Mouse (Mus musculus) forebrain, embryonic 16.5 days (tissue): ENCODE results near the gene Tbl1xr1. TPM values are rescaled to one million over a fixed set of nuclear protein-coding genes. Genes with fewer than 3 reads are reported as not detected.

ENCODE experiments used
- ATAC-seq: fragments of 200-750 bp; cut with Nextera tagmentation; 2 replicates; pipeline ENCODE4 v1.8.0; 2017; ENCODE audit warnings: mild to moderate bottlenecking, moderate library complexity
- H3K27ac ChIP-seq: fragments of 300-500 bp; sonication (generic); 2 replicates; pipeline ENCODE4 v1.5.1; 2014; ENCODE audit warnings: low read length, control low read depth
- H3K27me3 ChIP-seq: fragments of 300-500 bp; sonication (generic); replicated peaks from 2 replicates; pipeline ENCODE4 v1.6.1; 2014; ENCODE audit warnings: low read length; ENCODE audit not compliant: control insufficient read depth, insufficient read depth
- H3K36me3 ChIP-seq: fragments of 300-500 bp; sonication (generic); 2 replicates; pipeline ENCODE4 v1.6.1; 2014; ENCODE audit not compliant: control insufficient read depth, insufficient read depth
- H3K4me1 ChIP-seq: fragments of 300-500 bp; sonication (generic); replicated peaks from 2 replicates; pipeline ENCODE4 v1.6.1; 2014; ENCODE audit warnings: low read length; ENCODE audit not compliant: control insufficient read depth, insufficient read depth
- H3K4me2 ChIP-seq: fragments of 300-500 bp; sonication (generic); 2 replicates; pipeline ENCODE4 v1.6.1; 2014; ENCODE audit warnings: mild to moderate bottlenecking, low read length, control low read depth
- H3K4me3 ChIP-seq: fragments of 300-500 bp; sonication (generic); replicated peaks from 2 replicates; pipeline ENCODE4 v1.5.1; 2014; ENCODE audit warnings: mild to moderate bottlenecking, low read length, control low read depth
- H3K9ac ChIP-seq: fragments of 300-500 bp; sonication (generic); replicated peaks from 2 replicates; pipeline ENCODE4 v1.6.1; 2014; ENCODE audit warnings: low read depth, low read length, control low read depth
- H3K9me3 ChIP-seq: fragments of 300-500 bp; sonication (generic); 2 replicates; pipeline ENCODE4 v1.6.1; 2016; ENCODE audit warnings: low read length; ENCODE audit not compliant: control insufficient read depth
- WGBS: fragments of 180-500 bp; shearing (Covaris S2); extraction: QIAGEN DNeasy Blood & Tissue Kit; methylation state at CpG from one replicate; pipeline ENCODE4 v1.1.7; 2014; 5-methylcytosine and 5-hydroxymethylcytosine counted together
- polyA plus RNA-seq: library from polyadenylated mRNA; unstranded; fragments of >200 nt; fragmentation: Nextera tagmentation; extraction: Ambion mirVana; gene quantifications from 2 replicates; pipeline ENCODE4 v1.2.1, GENCODE M21; 2015

Gene Tbl1xr1
- polyA plus RNA-seq, 1 experiment from 2014 or later, result 25.1 TPM

DNA sequence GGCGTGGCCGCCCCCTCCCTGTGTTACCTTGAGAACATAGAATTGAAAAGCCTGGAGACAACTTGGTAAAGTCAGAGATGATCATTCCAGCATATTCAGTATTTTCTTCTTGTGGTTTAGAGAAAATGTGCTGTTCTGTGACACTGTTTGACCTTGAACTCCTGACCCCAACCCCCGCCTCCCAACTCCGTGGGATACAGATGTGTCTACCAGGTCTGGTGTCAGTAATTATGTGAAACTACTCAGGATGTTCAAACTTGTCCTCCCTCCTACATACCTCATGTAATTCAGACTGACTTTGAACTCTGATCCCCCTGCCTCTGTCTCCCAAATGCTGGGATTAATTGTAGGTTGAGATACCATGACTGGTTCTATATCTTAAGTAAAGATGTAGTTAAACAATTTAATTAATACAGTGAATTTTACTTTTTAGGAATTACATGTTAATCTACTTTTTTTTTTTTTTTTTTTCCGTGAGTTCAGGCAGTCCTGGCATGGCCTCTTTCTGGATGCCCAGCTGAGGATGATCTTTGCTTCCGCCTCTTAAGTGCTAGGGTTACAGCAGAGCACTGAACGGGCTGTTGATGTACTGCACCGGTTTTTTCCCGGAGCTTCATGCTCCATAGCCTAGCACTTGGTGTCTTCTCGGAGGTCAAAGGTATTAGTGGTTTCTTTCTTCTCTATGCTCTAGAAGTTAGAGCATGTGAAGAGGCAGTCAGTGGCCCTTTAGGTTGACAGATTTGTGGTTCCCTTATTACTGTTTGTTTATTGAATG is 8.0 kb downstream of the Tbl1xr1 start:
- H3K4me3 ChIP-seq, result no peak overlapping the region
- no peaks in the 10 kb centered on the region for H3K9me3 ChIP-seq
- H3K36me3 ChIP-seq, result no peaks in the 10 kb centered on the region
- 92% methylated on average over 10 of the region's 10 CpGs for WGBS
- H3K4me1 ChIP-seq, result peaks cover 6% of the 10 kb centered on the region
- no peak for ATAC-seq
- no peaks in the 10 kb centered on the region for H3K27me3 ChIP-seq
- no peak overlapping the region for H3K4me2 ChIP-seq
- no peak overlapping the region for H3K27ac ChIP-seq
- H3K9ac ChIP-seq, result no peak overlapping the region

DNA sequence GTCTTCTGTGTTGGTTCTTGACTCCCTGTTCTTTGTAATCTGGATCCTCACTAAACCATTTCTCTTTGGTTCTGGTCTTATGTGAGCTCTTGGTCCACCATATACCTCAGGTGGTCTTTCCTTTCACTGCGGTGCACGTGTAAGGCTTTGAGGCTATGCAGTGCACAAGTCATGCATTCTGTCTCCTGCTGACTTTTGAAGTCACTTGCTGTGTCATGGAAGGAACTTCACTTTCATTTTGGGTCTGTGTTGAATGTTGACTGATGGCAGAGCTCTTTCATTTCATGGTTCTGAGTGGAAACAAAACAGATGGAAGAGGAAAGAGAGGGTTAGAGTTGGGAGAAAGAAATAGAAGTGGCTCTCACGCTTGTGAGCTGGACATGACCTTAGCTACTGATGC is 13.4 kb downstream of the Tbl1xr1 start:
- Histone ChIP-seq H3K9me3 (no peaks in the 10 kb centered on the region), H3K9ac (no peak overlapping the region), H3K4me1 (peaks cover 7% of the 10 kb centered on the region), H3K4me3 (no peak overlapping the region), H3K27me3 (no peaks in the 10 kb centered on the region), H3K27ac (no peak overlapping the region), H3K4me2 (no peak overlapping the region), H3K36me3 (no peaks in the 10 kb centered on the region)
- ATAC-seq, result no peak
- 84% methylated on average over 3 of the region's 3 CpGs for WGBS

DNA sequence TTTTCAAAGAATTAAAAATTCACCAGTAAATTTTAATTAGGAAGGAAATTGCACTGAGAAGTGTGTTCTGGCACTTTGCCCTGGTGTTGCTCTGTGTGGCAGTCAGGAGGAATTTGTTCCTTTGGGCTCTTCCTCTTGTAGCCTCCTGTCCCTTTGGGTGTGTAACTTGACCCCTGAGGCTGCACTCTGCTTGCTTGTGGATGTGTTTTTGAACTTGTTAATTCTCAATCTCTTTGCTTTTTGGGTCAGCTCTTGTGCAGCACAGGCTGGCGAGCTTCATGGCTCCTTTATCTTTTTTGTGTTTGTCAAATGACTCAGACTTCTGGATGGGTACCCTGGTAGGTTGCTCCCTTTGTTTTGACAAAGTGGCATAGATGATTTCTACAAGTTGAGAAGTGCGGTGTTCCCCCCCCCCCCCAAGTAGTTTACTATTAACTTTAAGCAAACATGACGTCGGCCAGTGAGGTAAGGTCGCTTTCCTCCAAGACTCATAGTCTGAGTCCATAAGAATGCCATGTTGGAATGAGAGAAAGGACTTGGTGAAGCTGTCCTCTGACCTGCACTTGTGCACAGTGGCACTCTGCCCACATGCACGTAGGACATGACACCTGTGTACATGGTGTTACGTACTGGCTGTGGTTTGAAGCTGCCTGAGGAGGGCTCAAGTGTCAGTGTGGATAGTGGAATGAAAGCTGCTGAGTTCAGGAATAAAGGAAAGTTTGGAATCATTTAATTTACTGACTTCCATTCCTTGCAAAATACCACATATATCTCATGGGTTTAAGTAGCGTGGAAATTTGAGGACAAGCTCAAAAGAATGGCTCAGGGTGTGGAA is 14.2 kb downstream of the Tbl1xr1 start:
- ATAC-seq, result no peak

DNA sequence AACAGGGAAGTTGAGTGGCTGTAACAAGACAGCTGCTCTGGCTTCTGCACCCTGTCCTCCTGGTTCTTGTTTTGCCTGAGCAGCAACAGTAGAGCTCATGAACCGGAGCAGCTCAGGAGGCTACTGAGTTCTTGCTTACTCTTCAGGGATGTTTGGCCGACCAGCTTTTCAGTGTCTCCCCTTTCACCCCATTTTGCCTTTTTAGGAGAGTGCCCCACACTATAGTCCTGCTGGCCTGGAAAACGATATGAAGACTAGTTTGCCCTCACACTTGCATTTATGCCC is 14.8 kb downstream of the Tbl1xr1 start:
- Histone ChIP-seq H3K9me3 (no peaks in the 10 kb centered on the region), H3K4me2 (no peak overlapping the region), H3K9ac (no peak overlapping the region), H3K36me3 (no peaks in the 10 kb centered on the region), H3K27me3 (no peaks in the 10 kb centered on the region), H3K4me1 (peaks cover 7% of the 10 kb centered on the region), H3K27ac (no peak overlapping the region), H3K4me3 (no peak overlapping the region)
- WGBS, result 81% methylated on average over 3 of the region's 3 CpGs
- ATAC-seq, result no peak

More for the DNA sequence above, 14.2 kb downstream of the Tbl1xr1 start:
- Histone ChIP-seq H3K4me2 (no peak overlapping the region), H3K4me1 (peaks cover 7% of the 10 kb centered on the region), H3K9me3 (no peaks in the 10 kb centered on the region), H3K27me3 (no peaks in the 10 kb centered on the region), H3K4me3 (no peak overlapping the region), H3K9ac (no peak overlapping the region), H3K36me3 (no peaks in the 10 kb centered on the region), H3K27ac (no peak overlapping the region)
- 76% methylated on average over 8 of the region's 8 CpGs for WGBS

DNA sequence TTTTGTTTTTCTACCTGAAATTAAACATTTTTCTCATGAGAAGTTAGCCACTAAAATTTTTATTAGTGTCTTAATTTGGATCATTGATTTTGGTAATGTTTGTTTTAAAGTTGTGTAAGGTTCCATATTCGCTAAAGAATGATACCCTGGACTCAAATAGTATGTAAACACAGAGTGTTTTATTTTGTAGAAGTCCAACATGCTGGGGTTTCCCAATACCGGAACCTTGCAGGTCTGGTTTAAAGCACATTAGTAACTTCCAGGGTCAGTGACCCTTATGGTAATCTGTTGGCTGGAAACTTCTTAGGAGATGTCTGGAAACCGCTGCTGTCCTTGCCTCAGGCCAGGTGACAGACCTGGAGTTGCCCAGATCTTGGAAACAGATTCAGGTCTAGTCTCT is 15.2 kb downstream of the Tbl1xr1 start:
- peaks cover 7% of the 10 kb centered on the region for H3K4me1 ChIP-seq
- H3K9me3 ChIP-seq, result no peaks in the 10 kb centered on the region
- no peak overlapping the region for H3K27ac ChIP-seq
- no peak overlapping the region for H3K4me2 ChIP-seq
- no peak overlapping the region for H3K9ac ChIP-seq
- no peak overlapping the region for H3K4me3 ChIP-seq
- ATAC-seq, result no peak
- no peaks in the 10 kb centered on the region for H3K36me3 ChIP-seq
- WGBS, result 95% methylated on average over 3 of the region's 3 CpGs
- H3K27me3 ChIP-seq, result no peaks in the 10 kb centered on the region

DNA sequence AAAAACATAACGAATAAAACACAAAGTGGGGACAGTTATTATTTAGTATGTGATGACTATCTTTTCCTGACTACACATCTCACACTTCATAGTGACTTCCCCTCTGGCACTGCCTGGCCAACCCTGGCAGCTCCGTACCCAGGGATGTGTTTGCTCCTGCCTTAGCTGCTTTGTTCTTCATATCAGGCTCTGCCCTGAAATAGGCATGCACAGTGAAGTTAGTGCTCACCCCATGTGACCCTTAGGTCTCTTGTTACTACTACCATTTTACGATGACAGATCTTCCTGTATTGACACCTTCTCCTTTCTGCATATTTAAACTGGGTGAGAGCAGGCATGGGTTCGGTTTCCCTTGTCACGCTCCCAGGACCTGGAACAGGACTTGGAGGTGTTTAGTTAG is 16.3 kb downstream of the Tbl1xr1 start:
- Histone ChIP-seq H3K9me3 (no peaks in the 10 kb centered on the region), H3K4me1 (peaks cover 7% of the 10 kb centered on the region), H3K36me3 (no peaks in the 10 kb centered on the region), H3K27me3 (no peaks in the 10 kb centered on the region), H3K4me2 (no peak overlapping the region), H3K27ac (no peak overlapping the region), H3K4me3 (no peak overlapping the region), H3K9ac (no peak overlapping the region)
- no peak for ATAC-seq
- 93% methylated on average over 5 of the region's 5 CpGs for WGBS

DNA sequence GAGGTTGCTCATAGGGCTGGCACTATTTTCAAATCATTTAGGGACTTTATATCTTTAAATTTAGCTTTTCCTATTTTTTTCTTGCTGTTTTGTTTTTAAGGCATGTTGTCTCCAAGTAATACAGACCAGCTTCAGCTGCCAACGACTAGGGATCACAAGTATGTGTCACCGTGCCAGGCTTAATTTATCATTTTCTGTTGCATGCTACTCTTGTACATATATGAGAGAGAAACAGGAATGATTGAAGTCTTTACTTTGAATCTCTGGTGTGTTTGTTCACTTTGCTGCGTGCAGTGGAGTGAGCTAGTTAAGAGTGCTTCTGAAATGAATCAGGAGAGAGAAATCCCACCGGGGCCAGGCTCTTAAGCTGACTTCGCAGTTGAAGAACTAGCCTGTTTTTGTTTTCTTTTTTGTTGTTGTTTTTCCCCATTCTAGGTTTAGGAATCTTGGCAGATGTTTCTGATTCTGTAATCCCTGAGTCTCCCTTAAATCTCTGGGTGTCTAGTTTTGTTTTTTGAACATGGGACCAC is 27.6 kb downstream of the Tbl1xr1 start:
- ATAC-seq, result no peak
- Histone ChIP-seq H3K4me1 (peaks cover 19% of the 10 kb centered on the region), H3K27me3 (no peaks in the 10 kb centered on the region), H3K4me3 (no peak overlapping the region), H3K9me3 (no peaks in the 10 kb centered on the region), H3K36me3 (no peaks in the 10 kb centered on the region; the same call in 1 of the 2 replicates), H3K4me2 (no peak overlapping the region), H3K27ac (no peak overlapping the region), H3K9ac (no peak overlapping the region)
- 44% methylated on average over 5 of the region's 5 CpGs for WGBS

DNA sequence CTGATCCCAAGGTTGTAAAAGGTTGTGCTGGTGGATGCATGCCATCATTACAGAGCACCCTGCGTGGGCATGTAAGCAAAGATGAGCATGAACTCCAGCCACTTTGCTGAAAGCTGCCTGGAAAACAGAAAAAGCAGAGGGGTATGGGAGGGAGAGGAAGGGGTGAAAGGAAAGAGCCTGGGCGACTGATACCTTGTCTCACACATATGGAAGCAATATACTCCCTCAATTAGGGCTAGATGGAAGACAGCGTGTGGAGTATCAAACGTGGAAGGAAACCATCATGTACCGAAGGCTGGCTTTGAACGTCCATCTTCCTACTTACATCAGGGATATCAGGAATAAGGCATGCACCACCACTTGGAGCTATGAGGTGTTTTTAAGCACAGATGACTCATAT is 29.0 kb downstream of the Tbl1xr1 start:
- no peak for ATAC-seq
- H3K4me2 ChIP-seq, result no peak overlapping the region
- WGBS, result 91% methylated on average over 6 of the region's 6 CpGs

DNA sequence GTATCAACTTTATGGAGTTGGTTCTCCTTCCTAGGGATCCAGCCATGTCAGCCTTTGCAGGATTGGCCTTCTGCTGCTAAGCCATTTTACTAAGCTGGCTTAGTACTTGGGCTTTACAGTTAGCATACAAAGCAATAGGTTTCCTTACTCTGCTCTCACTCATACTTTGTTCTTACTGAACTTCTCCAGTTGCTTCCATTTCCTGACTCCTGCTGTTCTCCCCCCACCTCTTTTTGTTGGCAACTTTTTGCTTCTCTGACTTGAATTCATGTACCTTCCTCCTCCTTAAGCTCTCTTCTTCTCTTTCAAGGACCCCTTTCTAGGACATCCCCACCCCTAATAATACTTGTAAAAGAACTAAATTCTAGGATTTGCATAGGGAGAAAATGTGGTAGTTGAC is 31.6 kb downstream of the Tbl1xr1 start:
- Histone ChIP-seq H3K36me3 (no peaks in the 10 kb centered on the region; the same call in 1 of the 2 replicates), H3K27ac (no peak overlapping the region), H3K4me1 (peaks cover 14% of the 10 kb centered on the region), H3K27me3 (no peaks in the 10 kb centered on the region), H3K4me3 (no peak overlapping the region), H3K4me2 (no peak overlapping the region), H3K9ac (no peak overlapping the region), H3K9me3 (no peaks in the 10 kb centered on the region)
- no peak for ATAC-seq

More for the DNA sequence above, 29.0 kb downstream of the Tbl1xr1 start:
- Histone ChIP-seq H3K4me1 (peaks cover 17% of the 10 kb centered on the region), H3K9me3 (no peaks in the 10 kb centered on the region), H3K27ac (no peak overlapping the region), H3K4me3 (no peak overlapping the region), H3K27me3 (no peaks in the 10 kb centered on the region), H3K36me3 (no peaks in the 10 kb centered on the region; the same call in 1 of the 2 replicates), H3K9ac (no peak overlapping the region)
